Mouse (Mus musculus): Measurements from ENCODE around the gene Tenm1.

The Tenm1 gene

DNA sequence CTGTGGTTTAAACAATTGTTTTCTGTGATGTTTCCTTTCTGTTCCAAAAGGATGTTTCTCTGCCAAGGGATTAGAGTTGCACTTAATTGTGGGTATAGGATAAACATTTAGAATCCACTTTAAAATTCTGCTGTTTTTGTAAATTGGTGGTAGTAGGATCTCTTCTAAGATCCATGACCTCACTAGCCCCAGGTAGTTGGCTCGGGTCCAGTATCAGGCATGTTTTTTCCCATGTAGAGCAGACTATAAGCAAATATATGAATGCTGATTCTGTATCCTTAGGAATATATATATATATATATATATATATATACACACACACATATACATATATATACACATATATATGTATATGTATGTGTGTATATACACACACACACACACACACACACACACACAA is 567.2 kb downstream of the Tenm1 start:
- no peak for DNase-seq (ENCODE audit: low read depth in 2 of 2, low spot score in 2 of 2)

DNA sequence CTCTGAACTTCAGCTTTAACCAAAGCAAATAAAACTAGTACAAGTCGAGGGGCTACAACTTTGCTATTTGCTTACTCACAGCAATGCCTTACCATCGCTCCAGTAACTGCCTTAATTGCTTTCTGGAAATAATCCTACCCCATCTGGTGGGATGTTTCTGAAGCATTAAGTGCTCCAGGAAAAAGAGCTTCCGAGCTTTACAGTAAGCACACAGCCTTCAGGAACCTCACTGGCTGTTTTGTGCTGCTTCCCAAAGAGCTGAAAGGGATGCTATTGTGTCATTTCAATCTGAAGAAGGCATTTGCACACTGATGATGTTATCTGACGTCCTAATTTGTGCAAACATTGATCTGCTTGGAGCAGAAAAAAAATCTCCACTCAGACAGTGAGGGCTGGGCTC is 647.4 kb downstream of the Tenm1 start:
- no peak for DNase-seq (ENCODE audit: low read depth in 2 of 2, low spot score in 2 of 2)

DNA sequence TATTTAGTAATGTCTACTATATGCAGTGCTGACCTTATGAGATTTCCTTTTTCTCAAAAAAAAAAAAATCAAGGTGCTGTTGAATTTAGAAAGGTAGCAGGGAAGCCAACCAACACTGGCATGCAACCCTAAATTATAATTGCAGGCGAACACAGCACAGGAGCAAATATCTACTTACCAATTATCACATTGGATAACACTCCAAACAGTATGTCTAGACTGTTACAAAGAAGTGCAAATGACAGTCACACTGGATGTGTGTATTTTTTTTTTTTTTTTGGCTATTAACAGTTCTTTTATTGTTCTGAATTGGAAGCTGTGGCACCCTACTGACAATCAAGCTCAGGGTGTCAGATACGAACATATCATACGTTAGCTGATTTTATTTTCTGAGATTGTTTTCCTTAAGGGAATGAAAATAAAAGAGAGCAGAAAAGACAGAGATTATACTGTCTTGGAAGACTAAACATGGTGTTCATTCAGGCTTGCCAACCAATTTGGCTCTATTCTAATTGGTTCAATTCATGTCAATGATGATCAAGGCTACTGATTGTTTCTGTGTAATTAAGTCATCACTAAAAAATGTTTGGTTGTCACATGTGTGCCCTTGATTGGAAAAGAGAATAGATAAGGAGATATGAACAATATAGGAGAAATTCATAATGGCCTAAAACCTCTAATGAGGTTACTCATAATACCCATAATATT is 710.7 kb downstream of the Tenm1 start:
- no peak for DNase-seq (ENCODE audit: low read depth in 2 of 2, low spot score in 2 of 2)

DNA sequence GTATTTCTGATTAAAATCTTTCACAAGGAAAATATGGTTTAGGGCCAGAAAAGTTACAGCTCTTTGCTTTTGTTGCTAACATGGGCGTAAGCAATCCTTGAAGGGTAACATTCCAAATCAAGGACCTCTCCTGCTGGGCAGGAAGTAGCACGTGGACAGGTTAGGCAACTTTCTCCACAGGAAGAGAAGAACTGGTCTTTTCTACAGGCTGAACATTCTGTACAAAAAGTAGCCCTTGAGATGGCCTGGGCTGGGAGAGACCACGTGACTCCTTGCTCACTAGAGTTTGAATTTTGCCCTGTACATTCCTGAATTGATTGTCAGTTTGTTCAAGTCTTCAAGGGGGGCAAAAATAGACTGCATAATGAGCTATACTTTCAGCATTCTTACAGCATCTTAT is 728.6 kb downstream of the Tenm1 start:
- DNase-seq (ENCODE audit: low read depth in 2 of 2, low spot score in 2 of 2), result no peak

DNA sequence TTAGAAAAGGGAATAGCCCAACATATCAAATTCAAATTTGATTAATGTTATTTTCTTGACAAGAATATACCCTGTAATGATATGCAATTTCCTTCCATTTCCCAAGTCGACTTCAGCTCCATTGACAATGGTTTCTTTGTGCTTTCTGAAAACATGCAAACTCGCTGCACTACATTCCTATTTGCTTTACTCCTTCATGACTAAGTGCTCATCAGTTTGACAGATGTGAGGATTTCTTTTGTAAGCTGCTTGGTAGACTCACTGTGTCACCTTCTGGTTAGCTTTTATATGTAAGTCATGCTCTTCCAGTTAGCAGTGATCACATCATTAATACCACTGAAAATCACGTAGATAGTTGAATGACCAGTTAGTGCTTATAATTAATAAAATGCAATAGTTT is 781.8 kb downstream of the Tenm1 start:
- no peak for DNase-seq (ENCODE audit: low read depth in 2 of 2, low spot score in 2 of 2)

DNA sequence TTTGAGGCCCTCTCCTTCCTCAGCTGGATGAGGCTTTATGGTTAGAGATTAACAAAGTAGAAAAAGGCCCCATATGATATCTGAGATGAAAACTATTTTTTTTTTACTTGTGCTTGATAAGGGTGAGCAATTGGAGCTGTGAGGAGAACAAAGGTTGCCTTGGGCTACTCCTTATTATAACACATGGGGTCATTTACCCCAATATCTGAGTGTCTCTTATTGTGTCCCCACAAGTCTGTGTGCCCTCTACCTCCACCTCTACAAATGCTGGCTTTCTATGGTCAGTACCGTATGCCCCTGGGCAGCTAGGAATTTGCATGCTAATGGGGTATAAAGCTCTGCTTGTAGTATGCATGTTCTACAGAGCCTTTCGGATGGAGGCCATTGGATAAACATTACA is 848.4 kb downstream of the Tenm1 start:
- no peak for DNase-seq (ENCODE audit: low read depth in 2 of 2, low spot score in 2 of 2)

DNA sequence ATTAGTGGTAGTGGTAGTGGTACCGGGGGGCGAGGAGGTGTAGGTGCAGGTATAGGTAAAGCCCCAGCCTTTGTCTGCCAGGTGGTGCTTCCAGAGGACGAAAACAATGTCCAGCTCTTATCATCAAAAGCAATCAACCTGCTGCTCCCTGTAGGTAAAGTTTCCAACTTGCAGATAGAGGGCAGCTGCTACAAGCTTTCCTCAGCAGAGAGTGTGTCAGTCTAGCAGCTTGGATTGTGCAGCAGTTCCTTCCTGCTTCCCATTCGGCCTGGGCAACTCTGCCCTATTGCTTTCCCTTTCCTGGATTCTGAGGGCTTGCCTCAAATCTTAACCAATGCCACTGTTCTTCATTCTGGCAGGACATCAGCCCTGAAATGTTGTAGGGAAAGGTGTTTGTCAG is 870.2 kb downstream of the Tenm1 start:
- DNase-seq (ENCODE audit: low read depth in 2 of 2, low spot score in 2 of 2), result no peak

DNA sequence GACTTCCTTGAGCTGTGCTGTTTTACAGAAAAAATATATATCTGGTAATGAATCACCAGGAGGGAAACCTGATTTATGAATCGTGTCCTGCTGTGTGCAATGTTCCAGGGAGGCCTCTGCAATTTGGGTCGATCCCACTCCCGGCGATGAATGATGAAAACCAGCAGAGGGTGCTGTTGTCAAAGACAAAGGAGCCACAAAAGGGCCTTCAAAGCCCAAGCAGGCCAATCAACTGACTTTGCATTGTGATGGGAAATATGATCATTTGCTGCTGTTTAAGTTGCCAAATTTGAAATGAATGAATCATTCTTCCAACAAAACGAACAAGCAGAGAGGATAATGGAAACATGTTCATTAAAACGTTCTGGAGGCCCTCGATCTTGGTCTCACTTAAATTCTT is 871.6 kb downstream of the Tenm1 start:
- DNase-seq (ENCODE audit: low read depth in 2 of 2, low spot score in 2 of 2), result peak; percentile 3 to 34

DNA sequence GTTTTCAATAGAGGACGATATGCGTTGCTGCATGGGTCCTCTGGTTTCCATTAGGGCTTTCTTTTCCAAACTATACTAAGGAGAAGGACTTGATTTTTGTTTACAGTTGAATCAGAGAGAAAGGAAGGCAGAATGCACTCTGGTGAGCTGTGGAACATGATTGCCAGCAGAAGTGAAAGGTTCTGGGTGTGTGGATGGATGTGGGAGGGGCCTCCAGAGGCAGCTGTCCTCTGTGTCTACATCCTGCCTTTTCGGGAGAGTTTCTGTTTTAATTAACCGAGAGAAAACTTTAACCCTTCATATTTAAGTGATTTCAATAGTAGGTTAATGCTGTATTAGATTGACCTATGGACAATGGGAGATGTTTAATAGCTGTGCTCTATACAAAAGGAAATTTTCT is 880.4 kb downstream of the Tenm1 start:
- DNase-seq (ENCODE audit: low read depth in 2 of 2, low spot score in 2 of 2), result no peak

DNA sequence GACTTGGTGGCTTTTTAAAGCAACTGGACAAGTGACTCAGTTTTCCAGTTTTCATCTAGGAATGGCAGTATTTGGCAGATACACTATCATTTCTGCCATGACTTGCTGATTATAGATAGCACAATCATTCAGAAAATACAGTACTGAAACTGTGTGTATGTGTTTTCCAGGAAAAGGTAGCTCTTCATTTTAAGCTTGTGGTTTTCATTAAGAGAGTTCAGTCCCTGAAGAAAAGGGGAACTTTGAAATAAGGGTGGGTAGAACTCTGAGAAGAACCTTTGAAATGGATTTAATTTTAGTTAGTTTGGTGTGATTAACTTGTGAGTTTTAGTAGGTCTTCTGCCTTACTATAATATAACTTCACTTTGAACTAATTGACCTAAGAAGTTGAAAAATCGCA is 883.9 kb downstream of the Tenm1 start:
- no peak for DNase-seq (ENCODE audit: low read depth in 2 of 2, low spot score in 2 of 2)

DNA sequence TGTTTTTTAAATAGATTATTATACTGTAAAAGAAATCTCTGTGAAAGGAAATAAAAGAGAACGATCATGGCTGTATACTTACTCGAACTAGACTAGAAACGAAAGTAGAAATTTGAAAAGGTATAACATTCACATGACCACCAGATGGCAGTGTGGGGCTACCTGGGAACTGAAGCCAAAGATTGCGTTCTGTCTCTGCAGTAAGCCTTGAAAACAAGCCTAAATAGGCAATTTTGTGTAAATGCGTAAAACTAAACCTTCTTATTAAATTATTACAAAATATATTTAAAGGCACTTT is 888.2 kb downstream of the Tenm1 start:
- DNase-seq (ENCODE audit: low read depth in 2 of 2, low spot score in 2 of 2), result peak; percentile 48 to 74

DNA sequence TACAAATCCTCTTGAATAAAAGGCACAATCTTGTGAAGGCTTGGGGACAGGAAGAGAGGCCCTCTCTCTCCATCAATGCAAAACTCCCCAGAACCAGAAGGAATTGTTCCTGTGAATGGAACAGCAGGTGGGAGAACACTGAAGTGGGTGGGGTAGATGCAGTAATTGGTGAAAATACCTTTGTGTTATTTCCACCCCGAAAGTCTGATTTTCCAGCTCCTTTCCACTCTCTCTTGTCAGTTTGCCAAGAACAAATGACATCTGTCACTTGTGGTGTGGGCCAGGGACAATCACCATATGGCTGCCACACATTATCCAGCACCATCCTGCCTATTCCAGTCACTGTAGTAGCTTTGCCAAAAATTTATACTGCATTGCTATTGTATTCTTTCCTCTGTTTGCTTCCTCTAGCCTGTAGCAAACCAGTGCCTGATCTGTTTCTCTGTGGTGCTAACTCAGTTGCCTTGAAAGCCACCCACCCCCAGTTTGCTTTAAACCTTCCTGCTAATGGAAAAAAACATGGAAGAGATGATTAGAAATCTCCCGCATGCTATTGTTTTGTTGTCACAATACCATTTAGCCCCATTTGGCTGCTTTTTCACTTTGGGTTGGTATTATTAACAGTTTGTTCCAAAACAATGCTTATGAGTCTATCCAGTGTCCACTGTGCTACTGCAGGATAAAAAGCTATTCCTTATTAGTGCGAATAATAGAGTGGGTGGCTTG is 888.7 kb downstream of the Tenm1 start:
- no peak for DNase-seq (ENCODE audit: low read depth in 2 of 2, low spot score in 2 of 2)

DNA sequence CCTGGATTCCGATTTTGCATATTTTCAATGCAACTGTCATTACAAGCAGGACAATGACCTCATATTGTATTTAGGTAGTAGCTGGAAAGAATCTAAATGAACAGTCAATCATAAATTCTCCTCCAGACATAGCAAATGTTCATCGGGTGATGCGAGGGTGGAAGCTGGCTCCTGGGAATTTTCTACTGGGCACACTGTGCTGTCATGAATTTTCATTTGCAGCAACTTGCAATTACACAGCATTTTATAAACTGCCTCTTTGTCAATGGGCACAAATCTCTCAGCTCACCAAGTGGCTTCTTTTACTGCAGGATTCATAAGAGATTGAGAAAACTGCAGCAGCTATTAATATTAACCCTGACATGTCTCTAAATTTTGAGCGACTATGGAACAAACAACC is 898.2 kb downstream of the Tenm1 start:
- DNase-seq (ENCODE audit: low read depth in 2 of 2, low spot score in 2 of 2), result no peak

DNA sequence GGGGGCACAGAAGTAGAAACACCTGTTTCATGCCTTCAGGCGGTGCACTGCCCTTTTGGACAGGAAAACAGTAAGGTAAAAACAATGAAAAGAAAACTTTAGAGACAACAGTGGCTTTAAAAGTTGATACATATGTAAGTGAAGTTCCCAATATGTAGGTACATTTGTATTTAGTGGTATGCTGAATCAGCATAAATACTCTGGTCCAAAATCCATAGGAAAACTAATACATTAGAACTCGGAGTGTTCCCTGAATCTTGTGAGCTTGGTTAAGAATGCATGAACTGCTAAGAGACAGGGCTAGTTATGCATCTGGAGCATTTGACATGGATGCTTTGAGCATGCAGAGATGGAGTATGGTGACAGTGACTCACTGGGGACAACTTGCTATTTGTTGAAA is 906.1 kb downstream of the Tenm1 start:
- DNase-seq (ENCODE audit: low read depth in 2 of 2, low spot score in 2 of 2), result no peak

DNA sequence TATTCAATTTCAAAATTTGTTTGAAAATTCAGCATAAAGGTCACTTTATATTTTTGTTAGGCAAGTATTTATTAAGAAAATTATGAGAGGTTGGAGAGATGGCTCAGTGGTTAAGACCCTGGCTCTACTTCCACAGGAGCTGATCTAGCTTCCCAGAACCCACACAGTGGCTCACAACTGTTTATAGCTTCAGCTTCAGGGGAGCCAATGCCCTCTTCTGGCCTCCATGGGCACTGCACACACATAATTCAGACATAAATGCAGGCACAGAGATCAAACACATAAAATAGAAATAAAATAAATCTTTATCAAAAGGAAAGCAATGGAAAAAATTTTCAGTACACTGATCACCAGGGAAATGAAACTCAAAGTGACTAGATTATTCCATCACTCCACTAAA is 916.4 kb downstream of the Tenm1 start:
- peak in 1 of 2 experiments; percentile 39 for DNase-seq (ENCODE audit: low read depth in 2 of 2, low spot score in 2 of 2)

DNA sequence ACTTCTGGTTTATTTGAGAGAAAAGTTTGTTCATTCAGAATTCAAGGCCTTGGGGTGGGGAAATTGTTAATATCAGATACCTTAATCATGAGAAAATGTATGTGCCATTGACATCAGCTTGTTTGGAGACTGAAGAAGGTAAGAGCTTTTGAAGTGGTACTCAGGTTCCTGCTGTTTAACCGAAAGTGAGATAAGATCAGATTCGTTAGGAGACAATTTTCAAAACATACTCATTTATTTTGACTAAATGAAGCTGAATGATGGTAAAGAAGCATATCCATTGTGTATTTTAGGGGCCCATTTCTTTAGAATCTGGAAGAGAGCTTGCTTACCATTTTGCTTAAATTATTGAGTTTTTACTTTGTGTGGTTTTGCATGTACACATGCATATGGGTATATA is 917.8 kb downstream of the Tenm1 start:
- no peak for DNase-seq (ENCODE audit: low read depth in 2 of 2, low spot score in 2 of 2)

DNA sequence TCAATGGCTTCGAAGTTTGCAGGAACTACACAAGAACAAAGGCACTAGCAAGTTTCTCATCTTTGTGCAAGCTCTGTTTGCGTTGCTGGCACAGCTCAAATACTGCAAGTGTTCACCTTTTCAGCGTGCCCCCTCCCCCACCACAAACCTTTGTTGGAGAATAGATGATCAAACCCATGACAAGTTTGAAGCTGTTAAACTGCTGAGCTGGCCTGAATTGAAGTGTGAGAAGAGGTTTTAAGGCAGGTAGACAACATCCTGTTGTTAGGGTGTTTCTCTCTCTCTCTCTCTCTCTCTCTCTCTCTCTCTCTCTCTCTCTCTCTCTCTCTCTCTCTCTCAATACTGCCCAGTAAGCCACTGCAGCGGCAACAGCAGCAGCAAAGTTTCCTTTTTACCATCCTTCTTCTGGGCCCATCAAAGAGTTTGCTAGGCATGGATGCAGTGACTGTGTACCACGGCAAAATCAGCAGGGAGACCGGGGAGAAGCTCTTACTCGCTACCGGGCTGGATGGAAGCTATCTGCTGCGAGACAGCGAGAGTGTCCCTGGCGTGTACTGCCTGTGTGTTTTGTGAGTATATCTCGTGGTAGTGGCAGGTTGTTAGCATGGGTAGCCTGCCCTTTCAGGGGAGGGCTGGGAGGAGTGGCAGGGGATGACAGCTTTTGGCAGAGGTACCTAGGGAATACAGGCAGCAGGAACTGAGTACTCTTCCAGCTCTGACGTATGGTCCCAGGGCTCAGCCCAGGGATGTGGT is 926.5 kb downstream of the Tenm1 start, which contains the start of gene Sh2d1a:
TSS of gene Sh2d1a (plus strand) at position 163 of the 753 bp plus-strand sequence.
- DNase-seq (ENCODE audit: low read depth in 2 of 2, low spot score in 2 of 2), result peak; percentile 19 to 43

DNA sequence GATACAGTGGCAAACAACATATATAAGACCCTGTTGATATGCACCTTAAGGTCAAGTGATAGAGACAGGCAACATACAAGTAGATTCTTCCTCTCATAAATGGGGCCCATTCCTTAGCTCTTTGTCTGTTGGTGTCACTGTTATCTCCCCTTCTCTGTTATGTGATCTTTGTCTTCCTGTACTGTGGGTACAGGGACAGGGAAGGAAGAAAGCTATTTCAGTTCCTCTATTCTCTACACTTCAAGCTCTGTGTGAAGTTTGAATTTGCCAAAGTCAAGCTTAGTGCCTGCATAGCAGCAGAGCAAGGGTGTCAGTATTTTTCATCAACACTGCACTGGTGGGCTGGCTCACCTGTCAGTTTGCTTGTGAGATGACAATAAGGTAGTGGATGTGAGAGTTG is 928.4 kb downstream of the Tenm1 start:
- no peak for DNase-seq (ENCODE audit: low read depth in 2 of 2, low spot score in 2 of 2)

DNA sequence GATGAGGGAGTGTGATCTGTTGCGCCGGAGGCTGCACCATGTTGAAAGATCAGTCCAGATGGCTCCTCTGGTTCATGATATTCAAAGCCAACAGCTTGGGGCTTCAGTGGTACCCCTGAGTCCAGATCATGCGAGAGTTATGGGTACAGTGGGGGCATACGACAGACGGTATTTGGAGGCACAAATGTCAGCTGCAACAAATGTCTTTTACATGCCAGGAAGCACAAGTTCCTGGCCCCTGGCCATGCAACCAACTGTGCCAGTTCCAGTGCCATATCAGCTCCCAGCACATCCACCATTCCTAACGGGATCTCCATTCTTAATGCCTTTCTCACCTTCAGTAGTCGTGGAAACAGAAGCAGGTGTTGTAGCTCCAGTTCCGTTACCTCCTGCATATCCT is 938.6 kb downstream of the Tenm1 start:
- DNase-seq (ENCODE audit: low read depth in 2 of 2, low spot score in 2 of 2), result no peak

DNA sequence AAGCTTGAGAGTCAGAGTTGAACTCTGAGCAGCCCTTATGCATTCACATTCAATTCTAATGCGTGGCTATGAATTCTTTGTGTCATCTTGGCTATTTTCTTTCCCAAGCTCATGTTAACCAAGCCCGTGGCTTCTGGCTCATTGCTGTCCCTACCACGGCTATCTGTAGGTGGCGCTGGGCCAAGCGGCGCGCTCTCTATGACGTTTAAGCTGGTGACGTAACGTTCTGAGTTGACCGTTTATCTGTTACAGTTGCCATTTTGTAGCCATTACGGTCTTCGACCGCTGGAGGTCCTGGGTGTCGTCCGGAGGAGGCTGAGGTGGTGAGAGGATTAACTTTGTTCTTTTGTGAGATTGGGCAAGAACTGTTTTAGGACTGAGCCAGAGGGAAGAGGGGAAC is 939.5 kb downstream of the Tenm1 start, which contains the start of gene Tex13c2:
TSS of gene Tex13c2 (plus strand) at position 246 of the 400 bp plus-strand sequence.
- DNase-seq (ENCODE audit: low read depth in 2 of 2, low spot score in 2 of 2), result no peak

Measured in CD8-positive naive resting alpha-beta T cell, adult 2 months (primary cell).